In genomic region chr8:70667071-70667470, GRCm38 (mm10) we compare ENCODE assay signal across 9 mouse cellular contexts. TPM values are rescaled to one million over a fixed set of nuclear protein-coding genes. Genes with fewer than 3 reads are reported as not detected.
DNase-seq lines count a peak whose midpoint lies in the region; ATAC-seq and TF ChIP-seq lines count a peak whose summit lies in the region.
"Had no signal": no experiment of that assay in that cellular context is flagged by ENCODE, and none has a peak within 500 bp of the region (broad histone marks: within the 10 kb centered on the region; RNA-seq: fewer than 3 reads in every experiment).

No protein-coding gene starts in this region.

- H3K36me3 ChIP-seq in kidney, adult 2 months (ENCODE audit: control insufficient read depth, insufficient read depth, low read length): no peaks in the 10 kb centered on the region
- H3K36me3 ChIP-seq in kidney, embryonic 15.5 days: no peaks in the 10 kb centered on the region
- H3K36me3 ChIP-seq: stomach, embryonic 15.5 days had no signal

- WGBS in kidney, adult 2 months: 36% methylated on average over 5 of the region's 5 CpGs
- 60% methylated on average over 5 of the region's 5 CpGs for WGBS in kidney, embryonic 15.5 days

- peak; percentile 84 for DNase-seq in kidney, adult 2 months
- peak; percentile 73 for DNase-seq in brain, adult 2 months (ENCODE audit: low read depth, low spot score)
- DNase-seq in heart, adult 8-10 months (ENCODE audit: low spot score): peak; percentile 69
- peak; percentile 65 to 73 for DNase-seq in layer of hippocampus, postnatal 36 days
- DNase-seq in testis, postnatal 14 days (ENCODE audit: low spot score): no peak
- DNase-seq in adrenal gland, adult 2 months: no peak

- no peak overlapping the region for H3K9ac ChIP-seq in kidney, embryonic 15.5 days
- H3K9ac ChIP-seq: stomach, embryonic 15.5 days had no signal

- H3K9me3 ChIP-seq in kidney, embryonic 15.5 days (replicated peaks): no peaks in the 10 kb centered on the region
- H3K9me3 ChIP-seq: stomach, embryonic 15.5 days had no signal

- H3K27me3 ChIP-seq in kidney, adult 2 months (replicated peaks; ENCODE audit: control insufficient read depth, insufficient read depth, low read length): no peaks in the 10 kb centered on the region
- no peaks in the 10 kb centered on the region for H3K27me3 ChIP-seq in kidney, embryonic 15.5 days
- H3K27me3 ChIP-seq: stomach, embryonic 15.5 days had no signal

- TF ChIP-seq CTCF in kidney, adult 2 months (conservative IDR thresholded peaks at IDR 0.05; ENCODE audit: insufficient read depth, insufficient read length, low read depth, low read length): no peak

- no peak overlapping the region for H3K4me2 ChIP-seq in kidney, embryonic 15.5 days
- H3K4me2 ChIP-seq: stomach, embryonic 15.5 days had no signal

- H3K27ac ChIP-seq in kidney, adult 2 months (ENCODE audit: insufficient read depth, low read depth, low read length): peak overlapping the region; percentile 56
- H3K27ac ChIP-seq in kidney, embryonic 15.5 days: no peak overlapping the region
- H3K27ac ChIP-seq: stomach, embryonic 15.5 days had no signal

- H3K4me3 ChIP-seq in kidney, adult 2 months (ENCODE audit: insufficient read depth, low read depth, low read length): no peak overlapping the region
- no peak overlapping the region for H3K4me3 ChIP-seq in kidney, embryonic 15.5 days (replicated peaks)
- H3K4me3 ChIP-seq: stomach, embryonic 15.5 days had no signal

- TF ChIP-seq POLR2A in kidney, adult 2 months (IDR thresholded peaks at IDR 0.05; ENCODE audit: low read depth, low read length): no peak

- peaks cover 16% of the 10 kb centered on the region; the same call in 1 of the 2 replicates for H3K4me1 ChIP-seq in kidney, adult 2 months (ENCODE audit: control insufficient read depth, insufficient read depth, low read length)
- peaks cover 22% of the 10 kb centered on the region for H3K4me1 ChIP-seq in kidney, embryonic 15.5 days
- H3K4me1 ChIP-seq: stomach, embryonic 15.5 days had no signal

- no peak for ATAC-seq in kidney, embryonic 15.5 days (replicated peaks; ENCODE audit: low FRiP score)
- no peak for ATAC-seq in granulocyte monocyte progenitor cell, adult 5-6 weeks (replicated peaks; ENCODE audit: poor library complexity, severe bottlenecking)

RNA-seq across cellular contexts. Expression of gene Lsm4, which starts 6.0 kb away (rescaled TPM):
- polyA plus RNA-seq in kidney, adult 2 months (2012; rRNA removed): 106 and 120 TPM in 2 replicates
- 291 and 295 TPM in 2 replicates for polyA plus RNA-seq in kidney, embryonic 15.5 days (2015; fragmentation: Nextera tagmentation; extraction: Ambion mirVana)
- 10 to 100 TPM; 57.9 to 67.1 (median 63.4) TPM for total RNA-seq in heart, adult 8-10 months (2022)
- total RNA-seq in layer of hippocampus, postnatal 36 days (2021): 10 to 100 TPM; 60.3 to 68.5 TPM
- 10 to 100 TPM; 65.2 to 88.5 TPM for total RNA-seq in adrenal gland, adult 2 months (2021)
- polyA plus RNA-seq in adrenal gland, adult 2 months (2012; rRNA removed): 81.3 and 112 TPM in 2 replicates
- 187 and 226 TPM in 2 replicates for total RNA-seq in granulocyte monocyte progenitor cell, adult 5-6 weeks (2014; fragmentation: Nextera tagmentation)
- 247 and 312 TPM in 2 replicates for total RNA-seq in granulocyte monocyte progenitor cell, adult 5-6 weeks (2017)

RNA-seq across cellular contexts. Expression of gene Pgpep1, which starts 6.9 kb away (rescaled TPM):
- 296 TPM in 2 replicates for polyA plus RNA-seq in kidney, adult 2 months (2012; rRNA removed)
- 65.5 and 75.3 TPM in 2 replicates for polyA plus RNA-seq in kidney, embryonic 15.5 days (2015; fragmentation: Nextera tagmentation; extraction: Ambion mirVana)
- total RNA-seq in heart, adult 8-10 months (2022): 10 to 100 TPM; 40.0 to 57.7 (median 44.4) TPM
- 10 to 100 TPM; 23.1 TPM for total RNA-seq in layer of hippocampus, postnatal 36 days (2021)
- 100 to 1,000 TPM; 115 to 127 TPM for total RNA-seq in adrenal gland, adult 2 months (2021)
- 115 and 117 TPM in 2 replicates for polyA plus RNA-seq in adrenal gland, adult 2 months (2012; rRNA removed)
- 8.5 and 31.0 TPM in 2 replicates for total RNA-seq in granulocyte monocyte progenitor cell, adult 5-6 weeks (2014; fragmentation: Nextera tagmentation)
- 6.5 and 6.9 TPM in 2 replicates for total RNA-seq in granulocyte monocyte progenitor cell, adult 5-6 weeks (2017)

RNA-seq across cellular contexts. Expression of gene Jund, which starts 31.7 kb away (rescaled TPM):
- 158 and 201 TPM in 2 replicates for polyA plus RNA-seq in kidney, adult 2 months (2012; rRNA removed)
- polyA plus RNA-seq in kidney, embryonic 15.5 days (2015; fragmentation: Nextera tagmentation; extraction: Ambion mirVana): 59.9 and 68.1 TPM in 2 replicates
- total RNA-seq in heart, adult 8-10 months (2022): 100 to 1,000 TPM in 3 of 4 experiments, 10 to 100 TPM in 1; 84.2 to 134 (median 114) TPM
- total RNA-seq in layer of hippocampus, postnatal 36 days (2021): 100 to 1,000 TPM; 157 to 183 TPM
- 100 to 1,000 TPM; 214 to 246 TPM for total RNA-seq in adrenal gland, adult 2 months (2021)
- 1,009 and 1,256 TPM in 2 replicates for polyA plus RNA-seq in adrenal gland, adult 2 months (2012; rRNA removed)
- total RNA-seq in granulocyte monocyte progenitor cell, adult 5-6 weeks (2014; fragmentation: Nextera tagmentation): 7.7 and 12.3 TPM in 2 replicates
- 24.6 and 27.0 TPM in 2 replicates for total RNA-seq in granulocyte monocyte progenitor cell, adult 5-6 weeks (2017)

RNA-seq across cellular contexts. Expression of gene Gdf15, which starts 34.8 kb away (rescaled TPM):
- polyA plus RNA-seq in kidney, adult 2 months (2012; rRNA removed): 11.2 and 17.8 TPM in 2 replicates
- polyA plus RNA-seq in kidney, embryonic 15.5 days (2015; fragmentation: Nextera tagmentation; extraction: Ambion mirVana): 0.46 and 0.77 TPM in 2 replicates
- total RNA-seq in heart, adult 8-10 months (2022): 1 to 10 TPM in 2 of 4 experiments, under 1 TPM in 2; 0.69 to 1.9 (median 1.2) TPM
- total RNA-seq in layer of hippocampus, postnatal 36 days (2021): not detected
- total RNA-seq in adrenal gland, adult 2 months (2021): 10 to 100 TPM in 1 of 2 experiments, 1 to 10 TPM in 1; 1.3 to 44.6 TPM
- polyA plus RNA-seq in adrenal gland, adult 2 months (2012; rRNA removed): 18.5 and 22.2 TPM in 2 replicates
- not detected in 2 replicates for total RNA-seq in granulocyte monocyte progenitor cell, adult 5-6 weeks (2014; fragmentation: Nextera tagmentation)
- 0.67 TPM in 1 of 2 replicates, not detected in the other for total RNA-seq in granulocyte monocyte progenitor cell, adult 5-6 weeks (2017)

RNA-seq across cellular contexts. Expression of gene Iqcn, which starts 36.2 kb away (rescaled TPM):
- polyA plus RNA-seq in kidney, adult 2 months (2012; rRNA removed): 0.03 and 0.12 TPM in 2 replicates
- 0.03 and 0.09 TPM in 2 replicates for polyA plus RNA-seq in kidney, embryonic 15.5 days (2015; fragmentation: Nextera tagmentation; extraction: Ambion mirVana)
- under 1 TPM in 1 of 4 experiments, not detected in 3; 0.06 TPM for total RNA-seq in heart, adult 8-10 months (2022)
- total RNA-seq in layer of hippocampus, postnatal 36 days (2021): under 1 TPM; 0.08 to 0.10 TPM
- under 1 TPM in 1 of 2 experiments, not detected in 1; 0.12 TPM for total RNA-seq in adrenal gland, adult 2 months (2021)
- polyA plus RNA-seq in adrenal gland, adult 2 months (2012; rRNA removed): 0.25 and 0.28 TPM in 2 replicates
- total RNA-seq in granulocyte monocyte progenitor cell, adult 5-6 weeks (2014; fragmentation: Nextera tagmentation): not detected in 2 replicates
- not detected in 2 replicates for total RNA-seq in granulocyte monocyte progenitor cell, adult 5-6 weeks (2017)
- polyA plus RNA-seq: stomach, embryonic 15.5 days had no signal

Comparison
In these comparisons a context has a peak if more than half of its experiments do, and no peak if none do; other contexts are left out.
1. DNase-seq: peak in kidney, adult 2 months (single experiment), brain, adult 2 months (single experiment), heart, adult 8-10 months (single experiment) and layer of hippocampus, postnatal 36 days (2 of 2); none in testis, postnatal 14 days (single experiment) and adrenal gland, adult 2 months (single experiment).